In genomic region chr5:31054261-31055215, GRCm38 (mm10) we compare ENCODE assay signal across 8 mouse cellular contexts. TPM values are rescaled to one million over a fixed set of nuclear protein-coding genes. Genes with fewer than 3 reads are reported as not detected.
DNase-seq lines count a peak whose midpoint lies in the region; ATAC-seq lines count a peak whose summit lies in the region.

Cad (plus strand) TSS chr5:31054780.

- peak; percentile 97 for ATAC-seq in inflammation-experienced regulatory T-cells, adult 6 months
- peak; percentile 95 for ATAC-seq in megakaryocyte-erythroid progenitor cell, adult 5-6 weeks (replicated peaks; ENCODE audit: low FRiP score, low TSS enrichment, poor library complexity, severe bottlenecking)

- intact Hi-C loops in gastrocnemius, postnatal 14 days (cut with DNase I; ENCODE audit: low total_unique reads) = no loop called here
- intact Hi-C loops in left cerebral cortex, postnatal 10 days (cut with DNase I) = loop anchor here (5.0 kb wide), 1 partner anchor 107 kb away; the partner anchor contains the start of gene Cgref1

- DNase-seq in adipocyte (ENCODE audit: low spot score) = peak; percentile 89
- DNase-seq in embryo, embryonic 10 days (ENCODE audit: low spot score) = peak; percentile 97
- DNase-seq in gastrocnemius, postnatal 14 days = peak; percentile 96
- peak; percentile 89 to 97 for DNase-seq in left cerebral cortex, postnatal 10 days (ENCODE audit: extremely low spot score in 1 of 2, low spot score in 2 of 2)
- peak; percentile 95 for DNase-seq in right cerebral cortex, postnatal 25 days
- DNase-seq in urinary bladder, postnatal 4 days (ENCODE audit: low spot score in 2 of 2) = peak; percentile 92 to 95

RNA-seq across cellular contexts. Expression of gene Cad, which starts in this region (rescaled TPM):
- 10 to 100 TPM; 12.3 to 19.9 TPM for total RNA-seq in gastrocnemius, postnatal 14 days (2021)
- 10 to 100 TPM in 1 of 3 experiments, 1 to 10 TPM in 2; 5.4 to 11.8 (median 7.8) TPM for polyA plus RNA-seq in inflammation-experienced regulatory T-cells, adult 6 months (2017; shearing (Covaris generic))
- 10 to 100 TPM; 21.5 to 25.4 TPM for total RNA-seq in left cerebral cortex, postnatal 10 days (2021)
- 124 and 224 TPM in 2 replicates for total RNA-seq in megakaryocyte-erythroid progenitor cell, adult 5-6 weeks (2014; fragmentation: Nextera tagmentation)
- total RNA-seq in megakaryocyte-erythroid progenitor cell, adult 5-6 weeks (2017) = 39.7 and 65.0 TPM in 2 replicates

Comparison
In these comparisons a context has a peak if more than half of its experiments do, and no peak if none do; other contexts are left out.
1. Peak in every context shown above with its lines: DNase-seq and ATAC-seq.